Mouse (Mus musculus): ENCODE results near the gene Pfdn5. TPM values are rescaled to one million over a fixed set of nuclear protein-coding genes. Genes with fewer than 3 reads are reported as not detected.
A peak's percentile ranks its signal among the peaks of the same experiment; 100 is the strongest.

Gene Pfdn5
- polyA plus RNA-seq, 2 experiments: 331 to 527 TPM

DNA sequence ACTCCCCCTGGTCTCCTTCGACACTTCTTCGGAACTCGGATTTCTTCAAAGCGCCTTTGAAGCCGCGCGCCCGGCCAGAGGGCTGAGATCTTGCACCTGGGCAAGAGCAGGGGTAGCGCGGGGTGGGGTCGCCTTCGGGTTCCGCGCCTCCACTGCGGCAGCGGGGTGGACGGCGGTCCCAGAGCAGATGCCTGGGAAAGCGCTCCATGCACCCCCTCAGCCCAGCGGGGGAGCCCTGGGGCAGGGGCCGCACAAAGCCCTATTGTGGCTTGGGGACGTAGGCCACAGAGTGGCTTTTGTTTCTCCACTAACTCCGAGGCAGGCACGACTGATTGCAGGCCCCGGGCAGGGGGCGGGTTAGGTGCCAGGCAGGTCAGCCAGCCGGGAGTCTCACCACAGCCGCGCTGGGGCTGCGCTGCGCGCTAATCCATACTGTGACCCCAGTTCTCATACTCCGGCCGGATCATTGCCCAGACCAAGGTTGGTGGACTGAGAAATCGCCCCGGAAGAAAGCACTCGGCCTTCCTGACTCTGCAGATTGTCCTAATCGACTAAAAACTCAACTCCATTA, 30.0 kb downstream of the Pfdn5 start:
- ATAC-seq (ENCODE audit: low FRiP score, low read depth) (peak; percentile 64), DNase-seq (ENCODE audit: low spot score) (no peak)
- H3K36me3 ChIP-seq (ENCODE audit: control insufficient read depth, insufficient read depth, low read length): no peaks in the 10 kb centered on the region
- no peaks in the 10 kb centered on the region for H3K9me3 ChIP-seq (ENCODE audit: control insufficient read depth, low read length)
- no peak for TF ChIP-seq POLR2A (IDR thresholded peaks at IDR 0.05; ENCODE audit: borderline replicate concordance, extremely low read depth, insufficient read depth, insufficient read length)
- H3K4me3 ChIP-seq (replicated peaks; ENCODE audit: low read length): peak overlapping the region; percentile 52
- H3K27me3 ChIP-seq (ENCODE audit: control insufficient read depth, insufficient read depth, low read length): no peaks in the 10 kb centered on the region
- WGBS: 2% methylated on average over 38 of the region's 38 CpGs
- peak overlapping the region; percentile 81 for H3K9ac ChIP-seq (ENCODE audit: low read depth, low read length, severe bottlenecking)
- H3K4me1 ChIP-seq (ENCODE audit: control insufficient read depth, insufficient read depth, low read length): peaks cover 29% of the 10 kb centered on the region
- peak overlapping the region; percentile 97 for H3K4me2 ChIP-seq (replicated peaks; ENCODE audit: low read depth, low read length, severe bottlenecking)
- peak overlapping the region; percentile 90 for H3K27ac ChIP-seq (replicated peaks; ENCODE audit: low read depth, low read length)

DNA sequence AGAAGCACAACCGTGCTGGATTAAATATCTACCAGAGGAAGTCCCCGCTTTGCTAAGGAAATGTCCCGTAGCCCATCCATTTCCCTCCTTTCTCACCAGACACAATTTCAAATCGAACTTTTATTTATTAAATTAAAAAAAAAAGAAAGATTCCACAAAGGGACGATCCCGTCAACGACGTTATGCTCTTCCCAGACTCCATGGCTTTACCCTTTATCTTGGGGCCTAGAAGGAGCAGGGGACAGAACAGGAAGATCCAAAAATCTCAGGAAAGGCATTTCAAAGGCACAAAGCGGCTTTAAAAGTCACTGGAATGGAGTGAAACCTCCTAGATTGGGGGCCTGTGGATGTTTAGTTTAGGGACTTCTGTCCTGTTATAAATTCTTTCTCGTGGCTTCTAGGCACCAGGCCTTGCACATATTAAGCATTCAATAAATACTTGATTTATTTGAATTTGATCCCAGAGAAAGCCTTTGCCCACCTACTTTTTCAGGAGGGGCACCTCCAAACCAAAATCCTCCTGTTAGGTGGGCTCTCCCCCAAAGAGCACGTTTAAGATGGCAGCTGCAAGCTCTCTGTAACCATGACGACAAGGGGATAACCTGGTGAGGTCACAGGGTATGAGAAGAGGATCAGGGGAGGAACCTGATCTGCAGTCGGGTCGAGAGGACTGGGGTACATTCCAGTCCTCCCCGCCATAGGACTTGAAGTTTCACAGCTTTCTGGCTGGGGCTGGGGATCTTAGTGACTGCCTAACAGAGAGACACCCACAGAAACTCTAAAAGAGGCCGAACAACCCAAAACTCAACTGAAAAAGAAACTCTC, 30.8 kb downstream of the Pfdn5 start:
- 32% methylated on average over 16 of the region's 16 CpGs for WGBS
- H3K27ac ChIP-seq (replicated peaks; ENCODE audit: low read depth, low read length): peak overlapping the region; percentile 90
- H3K4me2 ChIP-seq (replicated peaks; ENCODE audit: low read depth, low read length, severe bottlenecking): peak overlapping the region; percentile 97
- H3K4me3 ChIP-seq (replicated peaks; ENCODE audit: low read length): peak overlapping the region; percentile 52
- H3K4me1 ChIP-seq (ENCODE audit: control insufficient read depth, insufficient read depth, low read length): peaks cover 29% of the 10 kb centered on the region
- DNase-seq (ENCODE audit: low spot score) (no peak), ATAC-seq (ENCODE audit: low FRiP score, low read depth) (no peak)
- H3K9ac ChIP-seq (ENCODE audit: low read depth, low read length, severe bottlenecking): no peak overlapping the region
- H3K27me3 ChIP-seq (ENCODE audit: control insufficient read depth, insufficient read depth, low read length): no peaks in the 10 kb centered on the region
- no peaks in the 10 kb centered on the region for H3K9me3 ChIP-seq (ENCODE audit: control insufficient read depth, low read length)
- TF ChIP-seq POLR2A (IDR thresholded peaks at IDR 0.05; ENCODE audit: borderline replicate concordance, extremely low read depth, insufficient read depth, insufficient read length): no peak
- H3K36me3 ChIP-seq (ENCODE audit: control insufficient read depth, insufficient read depth, low read length): no peaks in the 10 kb centered on the region

DNA sequence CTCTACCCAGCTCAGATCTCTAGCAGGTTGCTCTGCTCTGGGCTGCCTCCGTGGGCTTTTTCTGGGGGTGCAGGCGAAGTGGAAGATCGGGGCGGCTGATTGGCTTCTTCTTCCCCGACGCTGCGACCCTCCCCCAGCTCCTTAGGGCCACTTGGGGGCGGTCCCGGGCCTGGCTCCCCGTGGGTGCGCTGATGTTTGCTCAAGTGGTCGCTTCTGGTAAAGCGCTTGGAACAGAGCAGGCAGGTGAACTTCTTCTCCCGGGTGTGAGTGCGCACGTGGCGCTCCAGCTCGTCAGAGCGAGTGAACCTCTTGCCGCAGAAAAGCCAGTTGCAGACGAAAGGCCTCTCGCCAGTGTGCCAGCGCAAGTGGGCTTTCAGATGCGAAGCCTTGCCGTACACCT, 32.2 kb downstream of the Pfdn5 start:
- peaks cover 38% of the 10 kb centered on the region for H3K4me1 ChIP-seq (ENCODE audit: control insufficient read depth, insufficient read depth, low read length)
- no peak overlapping the region for H3K9ac ChIP-seq (ENCODE audit: low read depth, low read length, severe bottlenecking)
- H3K36me3 ChIP-seq (ENCODE audit: control insufficient read depth, insufficient read depth, low read length): no peaks in the 10 kb centered on the region
- H3K27ac ChIP-seq (replicated peaks; ENCODE audit: low read depth, low read length): 0 out of 2 replicates have a peak overlapping the region, but pooled peaks have one; percentile 13
- no peaks in the 10 kb centered on the region for H3K27me3 ChIP-seq (ENCODE audit: control insufficient read depth, insufficient read depth, low read length)
- TF ChIP-seq POLR2A (IDR thresholded peaks at IDR 0.05; ENCODE audit: borderline replicate concordance, extremely low read depth, insufficient read depth, insufficient read length): no peak
- ATAC-seq (ENCODE audit: low FRiP score, low read depth): no peak
- peak overlapping the region; percentile 39 for H3K4me2 ChIP-seq (replicated peaks; ENCODE audit: low read depth, low read length, severe bottlenecking)
- no peak for DNase-seq (ENCODE audit: low spot score)
- H3K4me3 ChIP-seq (replicated peaks; ENCODE audit: low read length): peak overlapping the region; percentile 22
- WGBS: 2% methylated on average over 24 of the region's 25 CpGs
- H3K9me3 ChIP-seq (ENCODE audit: control insufficient read depth, low read length): no peaks in the 10 kb centered on the region

DNA sequence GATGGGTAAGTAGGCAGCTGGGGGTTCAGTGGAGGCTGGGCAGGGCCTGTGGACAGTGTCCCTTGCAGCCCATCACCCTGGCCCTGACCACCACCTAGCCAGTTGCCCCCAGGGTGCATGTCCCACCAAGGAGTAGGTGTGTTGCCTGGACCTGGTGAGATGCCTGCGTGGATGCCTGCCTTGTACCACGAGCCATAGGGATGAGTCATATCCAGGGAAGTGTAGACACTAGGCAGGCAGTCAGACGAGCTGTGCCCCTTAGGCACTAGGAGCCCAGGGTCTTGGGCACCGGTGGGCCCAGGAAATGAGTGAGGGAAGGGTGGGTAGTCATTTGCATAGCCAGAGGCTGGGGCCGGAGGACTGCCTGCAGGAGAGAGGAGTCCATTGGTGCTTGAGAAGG, 32.9 kb downstream of the Pfdn5 start:
- H3K27me3 ChIP-seq (ENCODE audit: control insufficient read depth, insufficient read depth, low read length): no peaks in the 10 kb centered on the region
- no peak for TF ChIP-seq POLR2A (IDR thresholded peaks at IDR 0.05; ENCODE audit: borderline replicate concordance, extremely low read depth, insufficient read depth, insufficient read length)
- H3K4me1 ChIP-seq (ENCODE audit: control insufficient read depth, insufficient read depth, low read length): peaks cover 38% of the 10 kb centered on the region
- H3K4me2 ChIP-seq (replicated peaks; ENCODE audit: low read depth, low read length, severe bottlenecking): no peak overlapping the region
- H3K9ac ChIP-seq (ENCODE audit: low read depth, low read length, severe bottlenecking): no peak overlapping the region
- no peak overlapping the region for H3K27ac ChIP-seq (replicated peaks; ENCODE audit: low read depth, low read length)
- no peak for DNase-seq (ENCODE audit: low spot score)
- 0 out of 2 replicates have a peak overlapping the region, but pooled peaks have one; percentile 22 for H3K4me3 ChIP-seq (replicated peaks; ENCODE audit: low read length)
- ATAC-seq (ENCODE audit: low FRiP score, low read depth): no peak
- 27% methylated on average over 5 of the region's 5 CpGs for WGBS
- H3K9me3 ChIP-seq (ENCODE audit: control insufficient read depth, low read length): no peaks in the 10 kb centered on the region
- H3K36me3 ChIP-seq (ENCODE audit: control insufficient read depth, insufficient read depth, low read length): no peaks in the 10 kb centered on the region

DNA sequence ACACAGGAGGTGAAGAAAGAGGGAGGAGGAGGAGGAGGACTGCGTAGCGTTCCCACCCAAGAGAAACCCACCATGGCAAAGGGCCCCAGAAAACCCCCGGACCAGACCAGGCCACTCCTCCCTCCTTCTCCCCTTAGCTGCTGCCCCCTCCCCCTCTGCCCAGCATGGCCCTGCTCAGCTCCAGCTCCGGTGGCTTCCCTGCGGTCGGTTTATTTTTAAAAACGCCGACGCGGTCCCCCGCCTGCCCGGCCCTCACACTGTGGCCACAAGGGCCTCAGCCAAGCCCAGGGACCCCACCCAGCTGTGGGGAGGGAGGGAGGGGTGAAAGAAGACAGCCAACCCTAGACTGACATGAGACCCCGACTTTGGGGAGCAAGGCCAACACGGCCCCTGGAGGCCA, 36.7 kb downstream of the Pfdn5 start:
- H3K9me3 ChIP-seq (ENCODE audit: control insufficient read depth, low read length): no peaks in the 10 kb centered on the region
- H3K4me2 ChIP-seq (replicated peaks; ENCODE audit: low read depth, low read length, severe bottlenecking): peak overlapping the region; percentile 39
- ATAC-seq (ENCODE audit: low FRiP score, low read depth) (peak; percentile 62), DNase-seq (ENCODE audit: low spot score) (no peak)
- peak overlapping the region; percentile 38; the same call in 1 of the 2 replicates for H3K9ac ChIP-seq (ENCODE audit: low read depth, low read length, severe bottlenecking)
- no peaks in the 10 kb centered on the region for H3K27me3 ChIP-seq (ENCODE audit: control insufficient read depth, insufficient read depth, low read length)
- no peaks in the 10 kb centered on the region for H3K36me3 ChIP-seq (ENCODE audit: control insufficient read depth, insufficient read depth, low read length)
- no peak overlapping the region; the same call in 1 of the 2 replicates for H3K27ac ChIP-seq (replicated peaks; ENCODE audit: low read depth, low read length)
- H3K4me3 ChIP-seq (replicated peaks; ENCODE audit: low read length): no peak overlapping the region
- no peak for TF ChIP-seq POLR2A (IDR thresholded peaks at IDR 0.05; ENCODE audit: borderline replicate concordance, extremely low read depth, insufficient read depth, insufficient read length)
- peaks cover 26% of the 10 kb centered on the region for H3K4me1 ChIP-seq (ENCODE audit: control insufficient read depth, insufficient read depth, low read length)
- WGBS: 15% methylated on average over 11 of the region's 14 CpGs

Measured in limb, embryonic 14.5 days (tissue).